Mouse (Mus musculus) liver, postnatal 0 days (tissue): ENCODE results near the gene Kdm4c. TPM values are rescaled to one million over a fixed set of nuclear protein-coding genes. Genes with fewer than 3 reads are reported as not detected.

Experiments
- ATAC-seq: fragments of 200-750 bp; cut with Nextera tagmentation; 2 replicates; pipeline ENCODE4 v1.8.0; 2017; ENCODE audit warnings: mild to moderate bottlenecking, moderate library complexity
- DNase-seq: peaks from one replicate; pipeline ENCODE4 v3.0.0-alpha.2; 2016
- H3K27ac ChIP-seq: fragments of 300-500 bp; sonication (generic); 2 replicates; pipeline ENCODE4 v1.5.1; 2014; ENCODE audit warnings: antibody characterized with exemption, moderate library complexity, mild to moderate bottlenecking, low read depth
- H3K27me3 ChIP-seq: fragments of 300-500 bp; sonication (generic); 2 replicates; pipeline ENCODE4 v1.6.1; 2014; ENCODE audit warnings: low read length, control low read depth, mixed read lengths; ENCODE audit not compliant: insufficient read depth
- H3K36me3 ChIP-seq: fragments of 300-500 bp; sonication (generic); replicated peaks from 2 replicates; pipeline ENCODE4 v1.6.1; 2014; ENCODE audit warnings: mild to moderate bottlenecking, control low read depth, low read length, moderate library complexity, mixed read lengths; ENCODE audit not compliant: insufficient read depth
- H3K4me1 ChIP-seq: fragments of 300-500 bp; sonication (generic); 2 replicates; pipeline ENCODE4 v1.6.1; 2014; ENCODE audit warnings: antibody characterized with exemption, mild to moderate bottlenecking, control low read depth; ENCODE audit not compliant: insufficient read depth
- H3K4me2 ChIP-seq: fragments of 300-500 bp; sonication (generic); 2 replicates; pipeline ENCODE4 v1.6.1; 2014; ENCODE audit warnings: low read depth, mild to moderate bottlenecking, low read length, moderate library complexity, mixed read lengths
- H3K4me3 ChIP-seq: fragments of 300-500 bp; sonication (generic); 2 replicates; pipeline ENCODE4 v1.5.1; 2014; ENCODE audit warnings: low read depth, low read length
- H3K9ac ChIP-seq: fragments of 300-500 bp; sonication (generic); replicated peaks from 2 replicates; pipeline ENCODE4 v1.6.1; 2014; ENCODE audit warnings: mild to moderate bottlenecking, moderate library complexity
- H3K9me3 ChIP-seq: fragments of 300-500 bp; sonication (generic); 2 replicates; pipeline ENCODE4 v1.6.1; 2016; ENCODE audit warnings: mild to moderate bottlenecking, control low read depth, low read length, mixed read lengths
- CTCF ChIP-seq: sonication (generic); IDR thresholded peaks from 2 replicates; pipeline ENCODE4 v1.5.1; 2016; ENCODE audit warnings: antibody characterized with exemption, low read depth
- EP300 ChIP-seq: IDR thresholded peaks from 2 replicates; pipeline ENCODE4 v1.6.1; 2016; ENCODE audit warnings: antibody characterized with exemption, low read depth, mild to moderate bottlenecking
- WGBS: fragments of 180-500 bp; shearing (Covaris S2); extraction: QIAGEN DNeasy Blood & Tissue Kit; methylation state at CpG from one replicate; pipeline ENCODE4 v1.1.7; 2014; ENCODE audit not compliant: insufficient replicate concordance; 5-methylcytosine and 5-hydroxymethylcytosine counted together
- polyA plus RNA-seq: library from polyadenylated mRNA; unstranded; fragments of >200 nt; fragmentation: Nextera tagmentation; extraction: Ambion mirVana; gene quantifications from 2 replicates; pipeline ENCODE4 v1.2.1, GENCODE M21; 2015

Kdm4c gene
- polyA plus RNA-seq, 1 experiment from 2014 or later = 3.2 TPM

- no peak for ATAC-seq
- H3K4me2 ChIP-seq = no peak overlapping the region
Observed at GRCm38 (mm10) chr4:74261879-74262278, 19.6 kb downstream of the Kdm4c start.

GRCm38 (mm10) chr4:74264428-74264955, 22.2 kb downstream of the Kdm4c start:
- H3K4me1 ChIP-seq = no peaks in the 10 kb centered on the region
- no peak overlapping the region for H3K4me3 ChIP-seq
- no peaks in the 10 kb centered on the region for H3K27me3 ChIP-seq
- DNase-seq (no peak), ATAC-seq (no peak)
- no peaks in the 10 kb centered on the region for H3K9me3 ChIP-seq
- H3K4me2 ChIP-seq = no peak overlapping the region
- H3K9ac ChIP-seq = no peak overlapping the region
- peaks cover 5% of the 10 kb centered on the region; the same call in 1 of the 2 replicates for H3K36me3 ChIP-seq
- 90% methylated on average over 5 of the region's 5 CpGs for WGBS
- TF ChIP-seq EP300 (no peak), CTCF (no peak)
- H3K27ac ChIP-seq = no peak overlapping the region

More at GRCm38 (mm10) chr4:74261879-74262278, 19.6 kb downstream of the Kdm4c start:
- no peak for TF ChIP-seq EP300
- TF ChIP-seq CTCF = no peak
- Histone ChIP-seq H3K4me3 (no peak overlapping the region), H3K4me1 (peaks cover 9% of the 10 kb centered on the region), H3K9me3 (no peaks in the 10 kb centered on the region), H3K36me3 (peaks cover 5% of the 10 kb centered on the region; the same call in 1 of the 2 replicates), H3K27ac (no peak overlapping the region), H3K9ac (no peak overlapping the region), H3K27me3 (no peaks in the 10 kb centered on the region)
- no peak for DNase-seq

- no peak overlapping the region for H3K4me3 ChIP-seq
- H3K9me3 ChIP-seq = no peaks in the 10 kb centered on the region
- no peak overlapping the region for H3K27ac ChIP-seq
- no peak for DNase-seq
- H3K27me3 ChIP-seq = no peaks in the 10 kb centered on the region
- H3K36me3 ChIP-seq = no peaks in the 10 kb centered on the region
- no peak overlapping the region for H3K9ac ChIP-seq
- no peak for ATAC-seq
- WGBS = 77% methylated on average over 5 of the region's 5 CpGs
- TF ChIP-seq EP300 (no peak), CTCF (no peak)
- H3K4me1 ChIP-seq = no peaks in the 10 kb centered on the region
- H3K4me2 ChIP-seq = no peak overlapping the region
Observed at GRCm38 (mm10) chr4:74271180-74271579, 28.9 kb downstream of the Kdm4c start.

GRCm38 (mm10) chr4:74277486-74277885, 35.2 kb downstream of the Kdm4c start:
- DNase-seq (no peak), ATAC-seq (no peak)
- Histone ChIP-seq H3K4me2 (no peak overlapping the region), H3K9me3 (no peaks in the 10 kb centered on the region), H3K27ac (no peak overlapping the region), H3K4me3 (no peak overlapping the region), H3K27me3 (no peaks in the 10 kb centered on the region), H3K4me1 (no peaks in the 10 kb centered on the region), H3K36me3 (no peaks in the 10 kb centered on the region; the same call in 1 of the 2 replicates), H3K9ac (no peak overlapping the region)
- WGBS = 71% methylated on average over 1 of the region's 1 CpGs
- no peak for TF ChIP-seq CTCF
- TF ChIP-seq EP300 = no peak

- no peak overlapping the region for H3K4me3 ChIP-seq
- TF ChIP-seq CTCF (no peak), EP300 (no peak)
Observed at GRCm38 (mm10) chr4:74280170-74280569, 37.9 kb downstream of the Kdm4c start.

GRCm38 (mm10) chr4:74287851-74288250, 45.6 kb downstream of the Kdm4c start:
- Histone ChIP-seq H3K9ac (no peak overlapping the region), H3K27ac (no peak overlapping the region), H3K9me3 (no peaks in the 10 kb centered on the region), H3K4me3 (no peak overlapping the region), H3K36me3 (0 out of 2 replicates have a peak, but pooled peaks cover 2% of the 10 kb centered on the region), H3K27me3 (no peaks in the 10 kb centered on the region), H3K4me2 (no peak overlapping the region), H3K4me1 (no peaks in the 10 kb centered on the region)
- no peak for TF ChIP-seq EP300
- TF ChIP-seq CTCF = no peak
- DNase-seq = no peak
- 71% methylated on average over 3 of the region's 3 CpGs for WGBS
- no peak for ATAC-seq

More at GRCm38 (mm10) chr4:74280170-74280569, 37.9 kb downstream of the Kdm4c start:
- Histone ChIP-seq H3K4me1 (no peaks in the 10 kb centered on the region), H3K27me3 (no peaks in the 10 kb centered on the region), H3K9ac (no peak overlapping the region), H3K9me3 (no peaks in the 10 kb centered on the region), H3K4me2 (no peak overlapping the region), H3K27ac (no peak overlapping the region), H3K36me3 (peaks cover 2% of the 10 kb centered on the region; the same call in 1 of the 2 replicates)
- no peak for ATAC-seq
- 40% methylated on average over 3 of the region's 3 CpGs for WGBS
- DNase-seq = no peak

GRCm38 (mm10) chr4:74294726-74295125, 52.4 kb downstream of the Kdm4c start:
- ATAC-seq (no peak), DNase-seq (no peak)
- Histone ChIP-seq H3K9me3 (no peaks in the 10 kb centered on the region), H3K36me3 (0 out of 2 replicates have a peak, but pooled peaks cover 2% of the 10 kb centered on the region), H3K9ac (no peak overlapping the region), H3K4me2 (no peak overlapping the region), H3K27me3 (no peaks in the 10 kb centered on the region), H3K4me3 (no peak overlapping the region), H3K4me1 (no peaks in the 10 kb centered on the region), H3K27ac (no peak overlapping the region)
- WGBS = 67% methylated on average over 3 of the region's 3 CpGs
- TF ChIP-seq CTCF = no peak
- no peak for TF ChIP-seq EP300
